Mouse (Mus musculus) naive thymus-derived CD4-positive, alpha-beta T cell, adult 5 months (primary cell): ENCODE data around the gene Fam169b. TPM values are rescaled to one million over a fixed set of nuclear protein-coding genes. Genes with fewer than 3 reads are reported as not detected.

Source experiments
- polyA plus RNA-seq: library from polyadenylated mRNA; unstranded; fragments of 100-300 nt; shearing (Covaris generic); gene quantifications from one replicate; pipeline ENCODE4 v1.2.1, GENCODE M21; 2017

Fam169b gene
- 175 TPM for polyA plus RNA-seq

DNA sequence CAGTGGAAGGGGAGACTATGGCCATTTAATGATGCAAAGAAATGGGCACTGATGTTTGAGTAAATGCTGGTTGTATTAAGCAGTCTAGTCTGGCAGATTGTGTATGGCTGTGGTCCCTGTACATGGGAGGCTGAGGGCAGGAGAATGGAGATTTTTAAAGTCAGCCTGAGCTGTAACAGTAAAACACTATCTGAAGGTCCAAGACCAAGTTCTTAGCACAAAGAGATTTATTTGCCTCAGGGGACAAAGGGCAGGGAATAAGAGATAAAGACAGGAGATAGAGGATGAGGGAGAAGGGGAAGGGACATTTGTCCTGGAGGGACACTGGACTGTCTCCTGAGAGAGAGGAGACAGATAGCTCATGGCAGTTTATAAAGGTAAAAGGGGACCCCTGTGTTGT is at the start of gene Fam169b:
TSS of gene Fam169b (plus strand) at position 325 of the 400 bp plus-strand sequence.

DNA sequence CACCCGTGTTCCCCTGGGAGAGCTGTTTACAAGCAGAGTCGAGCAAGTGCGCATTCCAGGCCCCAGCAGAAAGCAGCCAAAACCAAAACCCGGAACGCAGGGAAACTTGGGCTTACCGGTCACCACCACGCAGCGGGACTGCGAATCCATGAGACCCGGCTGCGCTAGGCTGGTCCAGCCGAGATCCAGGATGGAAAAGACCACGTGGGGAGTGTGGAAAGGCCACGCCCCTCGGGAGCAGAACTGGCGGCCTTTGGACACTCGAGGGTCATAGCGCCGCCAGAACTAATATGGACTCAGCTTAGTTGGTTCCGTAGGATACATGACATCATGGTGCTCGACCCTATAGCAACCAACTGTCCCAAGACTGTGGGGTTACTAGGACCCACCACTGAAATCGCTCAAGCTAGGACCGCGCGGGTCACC is 9.6 kb upstream of the Fam169b start, which contains the start of gene Pgpep1l:
TSS of gene Pgpep1l (minus strand) at position 206 of the 426 bp plus-strand sequence.

Other genes with a start within 250 kb of the Fam169b start
- 3.5 TPM for gene Pgpep1l, start 9.6 kb upstream of the Fam169b start, polyA plus RNA-seq